Mouse (Mus musculus) erythroblast, embryonic 14.5 days (primary cell): ENCODE data around the gene Rock2. TPM values are rescaled to one million over a fixed set of nuclear protein-coding genes. Genes with fewer than 3 reads are reported as not detected.

Source experiments
- H3K27me3 ChIP-seq: 2 replicates; pipeline ENCODE4 v1.6.1; 2012; ENCODE audit warnings: inconsistent platforms; ENCODE audit not compliant: control insufficient read depth
- H3K36me3 ChIP-seq: 2 replicates; pipeline ENCODE4 v1.6.1; 2012; ENCODE audit warnings: mild to moderate bottlenecking, inconsistent platforms; ENCODE audit not compliant: control insufficient read depth
- H3K4me1 ChIP-seq: 2 replicates; pipeline ENCODE4 v1.6.1; 2012; ENCODE audit warnings: inconsistent platforms; ENCODE audit not compliant: control insufficient read depth
- H3K4me3 ChIP-seq: replicated peaks from 2 replicates; pipeline ENCODE3; 2012; ENCODE audit warnings: moderate library complexity, mild to moderate bottlenecking, inconsistent platforms
- H3K9me3 ChIP-seq: 2 replicates; pipeline ENCODE4 v1.6.1; 2012; ENCODE audit warnings: low read length, inconsistent platforms, mixed read lengths; ENCODE audit not compliant: control insufficient read depth
- GATA1 ChIP-seq: IDR thresholded peaks from 2 replicates; pipeline ENCODE4 v1.6.1; 2012; ENCODE audit warnings: low read length, inconsistent platforms, mixed read lengths
- TAL1 ChIP-seq: IDR thresholded peaks from 3 replicates; pipeline ENCODE4 v1.6.1; 2012; ENCODE audit warnings: low read length, inconsistent platforms, mixed read lengths
- polyA plus RNA-seq: library from polyadenylated mRNA; stranded (reverse); fragments of >175 nt; gene quantifications from 2 replicates; pipeline ENCODE4 v1.2.3, GENCODE M21; 2012

Rock2 gene
- polyA plus RNA-seq, 1 experiment = 0.10 TPM

- Histone ChIP-seq H3K4me1 (no peaks in the 10 kb centered on the region), H3K4me3 (no peak overlapping the region), H3K36me3 (no peaks in the 10 kb centered on the region), H3K27me3 (no peaks in the 10 kb centered on the region; the same call in 1 of the 2 replicates), H3K9me3 (no peaks in the 10 kb centered on the region)
- no peak for TF ChIP-seq GATA1
- TF ChIP-seq TAL1 = no peak
Observed at GRCm38 (mm10) chr12:16869091-16869778, 25.5 kb upstream of the Rock2 start.

GRCm38 (mm10) chr12:16869870-16870404 lies 24.8 kb upstream of the Rock2 start:
- H3K4me1 ChIP-seq = no peaks in the 10 kb centered on the region

GRCm38 (mm10) chr12:16870405-16871068 lies 24.2 kb upstream of the Rock2 start:
- no peaks in the 10 kb centered on the region for H3K4me1 ChIP-seq

More at GRCm38 (mm10) chr12:16869870-16870404, 24.8 kb upstream of the Rock2 start:
- Histone ChIP-seq H3K27me3 (no peaks in the 10 kb centered on the region; the same call in 1 of the 2 replicates), H3K4me3 (no peak overlapping the region), H3K9me3 (no peaks in the 10 kb centered on the region), H3K36me3 (no peaks in the 10 kb centered on the region)
- no peak for TF ChIP-seq GATA1
- TF ChIP-seq TAL1 = no peak

GRCm38 (mm10) chr12:16872006-16872405 lies 22.7 kb upstream of the Rock2 start:
- H3K27me3 ChIP-seq = peaks cover 3% of the 10 kb centered on the region; the same call in 1 of the 2 replicates
- no peaks in the 10 kb centered on the region for H3K4me1 ChIP-seq
- H3K4me3 ChIP-seq = no peak overlapping the region
- no peak for TF ChIP-seq TAL1
- TF ChIP-seq GATA1 = no peak
- no peaks in the 10 kb centered on the region for H3K36me3 ChIP-seq
- H3K9me3 ChIP-seq = no peaks in the 10 kb centered on the region

More at GRCm38 (mm10) chr12:16870405-16871068, 24.2 kb upstream of the Rock2 start:
- no peaks in the 10 kb centered on the region for H3K9me3 ChIP-seq
- no peak overlapping the region for H3K4me3 ChIP-seq
- TF ChIP-seq GATA1 = no peak
- no peak for TF ChIP-seq TAL1
- H3K36me3 ChIP-seq = no peaks in the 10 kb centered on the region
- H3K27me3 ChIP-seq = peaks cover under 1% of the 10 kb centered on the region; the same call in 1 of the 2 replicates

GRCm38 (mm10) chr12:16872926-16873464 lies 21.7 kb upstream of the Rock2 start:
- H3K9me3 ChIP-seq = no peaks in the 10 kb centered on the region

GRCm38 (mm10) chr12:16873549-16873948 lies 21.1 kb upstream of the Rock2 start:
- Histone ChIP-seq H3K4me3 (no peak overlapping the region), H3K27me3 (peaks cover 3% of the 10 kb centered on the region; the same call in 1 of the 2 replicates), H3K4me1 (no peaks in the 10 kb centered on the region), H3K36me3 (no peaks in the 10 kb centered on the region), H3K9me3 (no peaks in the 10 kb centered on the region)
- TF ChIP-seq TAL1 (no peak), GATA1 (no peak)

More at GRCm38 (mm10) chr12:16872926-16873464, 21.7 kb upstream of the Rock2 start:
- TF ChIP-seq TAL1 = no peak
- no peak for TF ChIP-seq GATA1
- Histone ChIP-seq H3K4me3 (no peak overlapping the region), H3K36me3 (no peaks in the 10 kb centered on the region), H3K27me3 (peaks cover 3% of the 10 kb centered on the region; the same call in 1 of the 2 replicates), H3K4me1 (no peaks in the 10 kb centered on the region)

GRCm38 (mm10) chr12:16874086-16874485 lies 20.6 kb upstream of the Rock2 start:
- Histone ChIP-seq H3K36me3 (no peaks in the 10 kb centered on the region), H3K4me3 (no peak overlapping the region), H3K9me3 (no peaks in the 10 kb centered on the region), H3K4me1 (no peaks in the 10 kb centered on the region), H3K27me3 (peaks cover 3% of the 10 kb centered on the region; the same call in 1 of the 2 replicates)
- no peak for TF ChIP-seq TAL1
- TF ChIP-seq GATA1 = no peak

- H3K9me3 ChIP-seq = no peaks in the 10 kb centered on the region
- H3K4me1 ChIP-seq = no peaks in the 10 kb centered on the region
- TF ChIP-seq GATA1 (no peak), TAL1 (no peak)
- no peaks in the 10 kb centered on the region for H3K36me3 ChIP-seq
- H3K27me3 ChIP-seq = peaks cover 3% of the 10 kb centered on the region; the same call in 1 of the 2 replicates
- no peak overlapping the region for H3K4me3 ChIP-seq
Observed at GRCm38 (mm10) chr12:16875269-16875668, 19.4 kb upstream of the Rock2 start.

GRCm38 (mm10) chr12:16875678-16876077 lies 19.0 kb upstream of the Rock2 start:
- Histone ChIP-seq H3K4me3 (no peak overlapping the region), H3K36me3 (no peaks in the 10 kb centered on the region), H3K4me1 (no peaks in the 10 kb centered on the region), H3K9me3 (no peaks in the 10 kb centered on the region), H3K27me3 (peaks cover 3% of the 10 kb centered on the region; the same call in 1 of the 2 replicates)
- TF ChIP-seq GATA1 (no peak), TAL1 (no peak)
